Mouse (Mus musculus): ENCODE results near the gene Phospho1.

DNA sequence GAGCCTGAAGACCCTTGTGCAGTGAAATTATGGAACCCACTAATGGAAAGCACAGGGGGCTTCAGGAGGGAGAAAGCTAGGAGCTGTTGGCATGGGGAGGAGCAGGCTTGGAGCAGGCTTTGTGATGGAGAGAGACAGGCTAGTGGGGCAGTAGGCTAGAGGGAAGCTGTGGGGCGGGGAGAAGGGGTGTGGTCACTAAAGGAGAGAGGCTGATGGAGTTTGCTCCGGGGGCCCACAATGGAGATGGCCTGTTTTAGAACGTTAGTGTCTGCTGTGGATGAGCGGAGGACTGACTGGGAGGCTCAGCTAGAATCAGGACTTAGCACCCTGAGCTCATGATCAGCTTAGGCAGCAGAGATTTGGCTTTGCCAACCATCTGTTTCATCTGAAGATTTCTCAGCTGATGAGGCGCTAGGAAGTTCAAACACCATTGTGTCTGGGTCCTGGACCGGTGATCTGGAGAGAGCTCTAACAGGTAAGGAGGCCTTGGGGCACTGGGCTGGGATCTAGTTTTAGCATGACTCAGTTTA is 19.2 kb downstream of the Phospho1 start:
- TF ChIP-seq CTCF (IDR thresholded peaks at IDR 0.05; ENCODE audit: low read depth, low read length) (no peak), GATA1 (IDR thresholded peaks at IDR 0.05; ENCODE audit: borderline replicate concordance, low read length) (no peak), GATA2 (IDR thresholded peaks at IDR 0.05; ENCODE audit: borderline replicate concordance, low read depth, low read length) (no peak), TAL1 (conservative IDR thresholded peaks at IDR 0.05; ENCODE audit: low read depth, low read length) (no peak)

All from G1E (cell line).